Mouse (Mus musculus) MEL (cell line): ENCODE measurements at regions not wholly inside any gene's neighbourhood (a gene's known extent, or its start where the extent isn't known, plus 50 kb on each side); places are given as distances from the start of the nearest gene placed in this dataset.

Source experiments
- DNase-seq: peaks from one replicate; pipeline ENCODE4 v3.0.0; 2011; ENCODE audit warnings: low read depth, low spot score
- H3K27ac ChIP-seq: 2 replicates; pipeline ENCODE4 v1.5.1; 2012; ENCODE audit warnings: low read depth, mild to moderate bottlenecking, control low read depth, low read length, moderate library complexity; ENCODE audit not compliant: control insufficient read depth
- H3K27me3 ChIP-seq, 2 experiments: fragments of 150-350 bp in 1 of 2; sonication (generic) in 1 of 2; 2 replicates each; pipeline ENCODE4 v1.6.1; 2012; ENCODE audit warnings: low read length in 2 of 2, mild to moderate bottlenecking in 2 of 2, improper control_type of control experiment in 1 of 2, moderate library complexity in 1 of 2; ENCODE audit not compliant: insufficient read depth in 2 of 2, control insufficient read depth in 1 of 2
- H3K36me3 ChIP-seq, 2 experiments: 2 replicates each; pipeline ENCODE4 v1.6.1; 2012 to 2014; ENCODE audit warnings: low read length in 2 of 2, improper control_type of control experiment in 1 of 2, inconsistent platforms in 1 of 2, mild to moderate bottlenecking in 1 of 2; ENCODE audit not compliant: insufficient read depth in 2 of 2, control insufficient read depth in 1 of 2
- H3K4me1 ChIP-seq, 2 experiments: fragments of 150-350 bp in 1 of 2; sonication (generic) in 1 of 2; 2 replicates each; pipeline ENCODE4 v1.6.1; 2012; ENCODE audit warnings: low read length in 2 of 2, improper control_type of control experiment in 1 of 2, mild to moderate bottlenecking in 1 of 2; ENCODE audit not compliant: insufficient read depth in 2 of 2, control insufficient read depth in 1 of 2
- H3K4me3 ChIP-seq, 2 experiments: fragments of 150-350 bp in 1 of 2; sonication (generic) in 1 of 2; 2 replicates each; pipeline ENCODE4 v1.5.1; 2012; ENCODE audit warnings: low read depth in 2 of 2, low read length in 2 of 2, mild to moderate bottlenecking in 2 of 2, moderate library complexity in 2 of 2, control low read depth in 1 of 2, improper control_type of control experiment in 1 of 2; ENCODE audit not compliant: control insufficient read depth in 1 of 2, insufficient read depth in 1 of 2
- H3K79me2 ChIP-seq: 2 replicates; pipeline ENCODE4 v1.6.1; 2012; ENCODE audit warnings: mild to moderate bottlenecking, low read length, moderate library complexity; ENCODE audit not compliant: control insufficient read depth, poor library complexity, insufficient read depth
- H3K9ac ChIP-seq: 2 replicates; pipeline ENCODE4 v1.6.1; 2012; ENCODE audit warnings: low read depth, mild to moderate bottlenecking, control low read depth, low read length, moderate library complexity; ENCODE audit not compliant: control insufficient read depth, poor library complexity, severe bottlenecking
- H3K9me3 ChIP-seq: fragments of 150-350 bp; sonication (generic); replicated peaks from 2 replicates; pipeline ENCODE4 v1.6.1; 2012; ENCODE audit warnings: mild to moderate bottlenecking, low read length, improper control_type of control experiment, moderate library complexity; ENCODE audit not compliant: insufficient read depth
- CTCF ChIP-seq, 3 experiments: IDR thresholded peaks in 2 of 3; conservative IDR thresholded peaks in 1 of 3; 2 replicates each; pipeline ENCODE4 v1.5.1; 2011 to 2012; ENCODE audit warnings: low read length in 3 of 3, low read depth in 2 of 3, mild to moderate bottlenecking in 2 of 3, improper control_type of control experiment in 1 of 3, inconsistent platforms in 1 of 3, mixed read lengths in 1 of 3, moderate library complexity in 1 of 3; ENCODE audit not compliant: control insufficient read depth in 1 of 3, insufficient read depth in 1 of 3, poor library complexity in 1 of 3, severe bottlenecking in 1 of 3
- ETS1 ChIP-seq: IDR thresholded peaks from 2 replicates; pipeline ENCODE4 v1.6.1; 2012; ENCODE audit warnings: low read depth, mild to moderate bottlenecking, inconsistent platforms, low read length, improper control_type of control experiment, moderate library complexity
- HCFC1 ChIP-seq: IDR thresholded peaks from 2 replicates; pipeline ENCODE4 v1.6.1; 2012; ENCODE audit warnings: low read depth, mild to moderate bottlenecking, inconsistent platforms, low read length, improper control_type of control experiment, moderate library complexity
- MAFK ChIP-seq: IDR thresholded peaks from 2 replicates; pipeline ENCODE4 v1.6.1; 2011; ENCODE audit warnings: low read depth, mild to moderate bottlenecking, low read length, improper control_type of control experiment, borderline replicate concordance
- MAX ChIP-seq: IDR thresholded peaks from 2 replicates; pipeline ENCODE4 v1.6.1; 2011; ENCODE audit warnings: low read length, improper control_type of control experiment
- MXI1 ChIP-seq: IDR thresholded peaks from 2 replicates; pipeline ENCODE4 v1.6.1; 2011; ENCODE audit warnings: mild to moderate bottlenecking, low read depth, low read length, improper control_type of control experiment
- MYB ChIP-seq: IDR thresholded peaks from 2 replicates; pipeline ENCODE4 v1.6.1; 2011; ENCODE audit warnings: mild to moderate bottlenecking, low read depth, low read length, improper control_type of control experiment
- MYC ChIP-seq: IDR thresholded peaks from 2 replicates; pipeline ENCODE4 v1.6.1; 2011; ENCODE audit warnings: low read depth, mild to moderate bottlenecking, low read length, improper control_type of control experiment, moderate library complexity
- POLR2A ChIP-seq, 2 experiments: IDR thresholded peaks; 2 replicates each; pipeline ENCODE4 v1.6.1; 2011 to 2012; ENCODE audit warnings: low read length in 2 of 2, mild to moderate bottlenecking in 2 of 2, control low read depth in 1 of 2, improper control_type of control experiment in 1 of 2, low read depth in 1 of 2, moderate library complexity in 1 of 2; ENCODE audit not compliant: control insufficient read depth in 1 of 2, insufficient read depth in 1 of 2, poor library complexity in 1 of 2
- POLR2AphosphoS5 ChIP-seq: IDR thresholded peaks from 2 replicates; pipeline ENCODE4 v1.6.1; 2012; ENCODE audit warnings: low read depth, borderline replicate concordance, mild to moderate bottlenecking, inconsistent platforms, low read length, moderate library complexity, mixed read lengths
- RCOR1 ChIP-seq: IDR thresholded peaks from 2 replicates; pipeline ENCODE4 v1.6.1; 2012; ENCODE audit warnings: low read depth, mild to moderate bottlenecking, inconsistent platforms, low read length, improper control_type of control experiment
- SIN3A ChIP-seq: IDR thresholded peaks from 2 replicates; pipeline ENCODE4 v1.6.1; 2012; ENCODE audit warnings: low read length, improper control_type of control experiment, inconsistent platforms
- TAL1 ChIP-seq: IDR thresholded peaks from 2 replicates; pipeline ENCODE4 v1.6.1; 2012; ENCODE audit warnings: mild to moderate bottlenecking, inconsistent platforms, low read length, moderate library complexity, mixed read lengths
- TCF12 ChIP-seq: IDR thresholded peaks from 2 replicates; pipeline ENCODE4 v1.6.1; 2014; ENCODE audit warnings: low read depth, mild to moderate bottlenecking, inconsistent platforms, low read length, improper control_type of control experiment, moderate library complexity
- UBTF ChIP-seq: IDR thresholded peaks from 2 replicates; pipeline ENCODE4 v1.6.1; 2012; ENCODE audit warnings: low read depth, mild to moderate bottlenecking, inconsistent platforms, low read length, improper control_type of control experiment, moderate library complexity, borderline replicate concordance; ENCODE audit not compliant: insufficient read depth
- ZC3H11A ChIP-seq: IDR thresholded peaks from 2 replicates; pipeline ENCODE4 v1.6.1; 2012; ENCODE audit warnings: low read depth, mild to moderate bottlenecking, inconsistent platforms, low read length, improper control_type of control experiment
- ZKSCAN1 ChIP-seq: IDR thresholded peaks from 2 replicates; pipeline ENCODE4 v1.6.1; 2012; ENCODE audit warnings: low read depth, mild to moderate bottlenecking, inconsistent platforms, low read length, improper control_type of control experiment, moderate library complexity

DNA sequence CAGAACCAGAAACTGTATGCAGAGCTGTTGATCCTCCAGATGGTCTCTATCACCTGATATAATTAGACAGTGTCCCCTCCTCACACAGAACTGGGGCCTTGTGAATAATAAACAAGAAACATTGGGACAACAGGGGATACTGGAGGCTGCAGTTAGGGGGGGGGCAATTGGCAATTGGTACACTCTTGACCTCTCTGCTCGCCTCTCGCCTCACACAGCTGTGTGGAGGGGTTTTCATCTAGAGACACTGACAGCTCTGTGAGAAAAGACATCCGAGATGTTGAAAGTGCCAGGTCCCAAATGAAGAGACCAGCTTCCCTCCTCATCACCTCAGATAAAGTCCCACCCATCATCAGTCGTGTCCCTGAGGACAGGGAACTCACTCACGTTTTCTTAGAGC, 277.7 kb upstream of the Xylt1 start:
- DNase-seq, result no peak
- H3K9ac ChIP-seq, result no peak overlapping the region
- H3K4me1 ChIP-seq, result no peaks in the 10 kb centered on the region
- no peaks in the 10 kb centered on the region for H3K36me3 ChIP-seq
- H3K4me3 ChIP-seq, result no peak overlapping the region
- no peak overlapping the region for H3K27ac ChIP-seq
- H3K9me3 ChIP-seq, result no peaks in the 10 kb centered on the region
- H3K27me3 ChIP-seq, result no peaks in the 10 kb centered on the region
- TF ChIP-seq HCFC1, result no peak
- no peak for TF ChIP-seq MAFK
- no peak for TF ChIP-seq SIN3A
- TF ChIP-seq RCOR1, result no peak
- no peak for TF ChIP-seq ZKSCAN1
- no peak for TF ChIP-seq MXI1
- TF ChIP-seq UBTF, result no peak
- no peak for TF ChIP-seq POLR2A (IDR thresholded peaks at IDR 0.05; ENCODE audit: control insufficient read depth in 1 of 2, insufficient read depth in 1 of 2, low read depth in 1 of 2, low read length in 2 of 2, poor library complexity in 1 of 2)
- TF ChIP-seq TAL1, result no peak
- no peak for TF ChIP-seq POLR2AphosphoS5
- no peaks in the 10 kb centered on the region for H3K79me2 ChIP-seq

DNA sequence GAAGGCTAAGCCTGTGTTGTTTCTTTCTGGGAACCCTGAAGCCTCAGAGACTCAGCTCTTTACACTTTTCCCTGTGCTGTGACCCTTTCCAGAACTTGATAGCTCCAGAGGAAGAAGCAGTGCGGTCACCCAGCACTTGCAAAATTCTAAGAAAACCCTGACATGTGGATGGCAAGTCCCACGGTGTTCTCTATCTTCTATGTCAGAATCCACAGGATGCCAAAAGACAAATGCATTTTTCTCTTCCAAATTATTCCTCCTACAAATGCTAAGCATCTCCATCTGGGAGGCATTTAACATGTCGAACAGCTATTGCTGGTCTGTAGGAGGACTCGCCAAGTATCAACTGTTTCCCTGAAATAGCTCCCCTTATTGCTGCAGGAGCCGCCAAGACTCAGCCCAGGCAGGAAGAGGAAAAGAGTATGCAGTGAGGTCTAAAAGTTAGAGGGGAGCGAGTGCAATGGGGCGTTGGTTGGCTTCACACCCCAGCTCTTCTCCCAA, 274.0 kb upstream of the Xylt1 start:
- no peak for TF ChIP-seq POLR2AphosphoS5
- no peak for TF ChIP-seq MAX
- no peak for TF ChIP-seq MYB
- no peak for TF ChIP-seq POLR2A (IDR thresholded peaks at IDR 0.05; ENCODE audit: control insufficient read depth in 1 of 2, insufficient read depth in 1 of 2, low read depth in 1 of 2, low read length in 2 of 2, poor library complexity in 1 of 2)
- TF ChIP-seq TCF12, result no peak
- no peak for TF ChIP-seq MYC
- TF ChIP-seq ETS1, result no peak
- TF ChIP-seq ZKSCAN1, result no peak
- TF ChIP-seq CTCF (IDR thresholded peaks at IDR 0.05 in 2 of 3, conservative IDR thresholded peaks at IDR 0.05 in 1 of 3; ENCODE audit: control insufficient read depth in 1 of 3, insufficient read depth in 1 of 3, low read depth in 2 of 3, low read length in 3 of 3, poor library complexity in 1 of 3, severe bottlenecking in 1 of 3), result no peak
- TF ChIP-seq HCFC1, result no peak
- TF ChIP-seq ZC3H11A, result no peak
- TF ChIP-seq, all 39 proteins: peak for 0
- no peak for DNase-seq
- Histone ChIP-seq H3K79me2 (no peaks in the 10 kb centered on the region), H3K4me1 (no peaks in the 10 kb centered on the region), H3K27ac (no peak overlapping the region), H3K9me3 (no peaks in the 10 kb centered on the region), H3K27me3 (no peaks in the 10 kb centered on the region), H3K36me3 (no peaks in the 10 kb centered on the region), H3K4me3 (no peak overlapping the region), H3K9ac (no peak overlapping the region)
